Mouse (Mus musculus): ENCODE measurements at regions not wholly inside any gene's neighbourhood (a gene's known extent, or its start where the extent isn't known, plus 50 kb on each side); places are given as distances from the start of the nearest gene placed in this dataset.

DNA sequence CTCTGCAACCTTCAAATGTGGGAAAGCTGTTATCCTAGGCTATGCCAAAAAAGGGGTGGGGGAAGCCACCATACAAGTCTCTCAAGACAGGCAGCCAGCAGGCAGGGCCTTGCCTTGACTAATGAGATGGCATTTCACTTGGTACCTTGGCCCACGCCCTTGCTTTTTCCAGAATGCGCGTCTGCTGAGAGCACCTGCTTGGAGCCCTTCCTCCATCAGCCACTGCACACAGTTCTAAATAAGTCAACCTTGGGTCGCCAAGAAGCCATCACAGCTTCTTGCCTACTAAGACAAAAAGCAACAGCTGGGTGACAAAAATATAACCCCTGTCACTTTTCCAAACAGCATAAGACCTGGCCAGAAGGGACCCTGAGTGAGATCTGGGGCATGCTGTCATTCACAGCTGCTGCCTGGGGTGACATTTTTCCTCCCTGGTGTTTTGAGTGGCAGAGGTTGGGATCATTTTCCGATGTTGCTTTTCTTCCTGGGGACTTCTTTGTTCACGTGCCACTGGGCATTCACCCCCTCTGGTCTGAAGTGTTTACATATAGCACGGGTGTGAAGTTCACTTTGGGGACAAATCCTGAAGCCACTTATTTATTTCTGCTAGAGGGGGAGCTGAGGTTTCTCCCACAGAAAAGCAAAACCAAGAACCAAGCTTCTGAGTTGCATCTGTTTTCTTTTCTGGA, 199.4 kb downstream of the Ifng start:
- Histone ChIP-seq H3K4me1 (ENCODE audit: control insufficient read depth in 1 of 2, insufficient read depth in 2 of 2) (peaks cover 2 to 22% of the 10 kb centered on the region in 2 experiments; a peak in 2 of 4 replicates), H3K4me3 (replicated peaks in 1 of 3; ENCODE audit: low read depth in 2 of 3, low read length in 2 of 3, poor library complexity in 1 of 3) (no peak overlapping the region), H3K27me3 (replicated peaks) (no peaks in the 10 kb centered on the region), H3K79me2 (replicated peaks; ENCODE audit: control insufficient read depth, extremely low read depth, insufficient read depth, poor library complexity, severe bottlenecking) (no peaks in the 10 kb centered on the region), H3K9me3 (replicated peaks; ENCODE audit: low read length) (peaks cover 3% of the 10 kb centered on the region), H3K4me2 (ENCODE audit: insufficient read depth, low read depth, poor library complexity, severe bottlenecking) (peak overlapping the region; percentile 63), H3K36me3 (replicated peaks in 1 of 2; ENCODE audit: control insufficient read depth in 1 of 2, insufficient read depth in 1 of 2, low read length in 1 of 2) (no peaks in the 10 kb centered on the region), H3K9ac (ENCODE audit: insufficient read depth, low read depth) (no peak overlapping the region), H3K27ac (ENCODE audit: insufficient read depth, low read depth) (no peak overlapping the region)
- TF ChIP-seq MEF2A (IDR thresholded peaks at IDR 0.05; ENCODE audit: borderline replicate concordance, low read depth, low read length) (peak; percentile 25; the same call in 1 of the 2 replicates), ZKSCAN1 (IDR thresholded peaks at IDR 0.05; ENCODE audit: borderline replicate concordance, low read depth, low read length) (no peak), ETS1 (conservative IDR thresholded peaks at IDR 0.05; ENCODE audit: low read depth, low read length) (peak; percentile 64; the same call in 1 of the 2 replicates)
- dilution Hi-C loops (cut with MboI; ENCODE audit: extremely low pct_ligation_motif_present, extremely low pct_unique_long_range_greater_than_20kb, low sequenced_read_pairs) = no loop called here
- peak; percentile 48 for DNase-seq (ENCODE audit: extremely low read depth)
- in situ Hi-C loops (cut with MboI; ENCODE audit: low pct_ligation_motif_present, low pct_unique_long_range_greater_than_20kb, low sequenced_read_pairs) = no loop called here

DNA sequence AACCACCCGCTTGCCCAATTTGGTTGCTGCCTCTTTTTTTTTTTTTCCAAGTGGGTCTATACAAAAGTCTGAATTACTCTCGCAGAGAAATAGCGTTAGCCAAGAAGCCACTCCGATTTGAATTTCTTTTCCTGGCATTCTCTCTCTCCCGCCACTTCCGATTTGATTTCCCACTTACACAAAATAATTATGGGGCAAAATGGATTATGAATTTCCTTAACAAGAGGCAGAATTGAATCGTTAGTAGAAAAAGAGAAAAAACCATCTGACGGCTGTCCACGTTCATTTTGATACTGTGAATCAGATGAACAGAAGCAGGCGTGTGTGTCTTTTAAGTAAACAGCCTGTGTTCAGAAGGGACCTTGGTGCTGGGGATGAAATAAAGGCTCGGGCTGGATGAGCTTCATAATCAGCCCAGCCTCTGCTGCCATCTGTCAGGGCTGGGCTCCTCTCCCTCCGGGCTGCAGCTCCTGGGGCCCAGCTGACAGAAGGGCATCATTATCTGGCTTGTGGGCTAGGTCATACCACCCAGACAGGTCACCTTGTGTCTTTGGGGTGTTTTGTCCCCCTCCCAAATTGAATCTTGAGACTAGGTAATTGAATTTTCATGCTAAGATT, 200.1 kb downstream of the Ifng start:
- peak; percentile 88 for TF ChIP-seq ZNF384 (IDR thresholded peaks at IDR 0.05; ENCODE audit: low read depth, low read length)
- TF ChIP-seq EP300 (IDR thresholded peaks at IDR 0.05; ENCODE audit: low read length) = no peak
- Histone ChIP-seq H3K4me3 (replicated peaks in 1 of 3; ENCODE audit: low read depth in 2 of 3, low read length in 2 of 3, poor library complexity in 1 of 3) (no peak overlapping the region), H3K4me1 (ENCODE audit: control insufficient read depth in 1 of 2, insufficient read depth in 2 of 2) (peaks cover 2 to 22% of the 10 kb centered on the region in 2 experiments; a peak in 2 of 4 replicates), H3K4me2 (ENCODE audit: insufficient read depth, low read depth, poor library complexity, severe bottlenecking) (peak overlapping the region; percentile 63), H3K79me2 (replicated peaks; ENCODE audit: control insufficient read depth, extremely low read depth, insufficient read depth, poor library complexity, severe bottlenecking) (no peaks in the 10 kb centered on the region), H3K9me3 (replicated peaks; ENCODE audit: low read length) (no peaks in the 10 kb centered on the region), H3K36me3 (replicated peaks in 1 of 2; ENCODE audit: control insufficient read depth in 1 of 2, insufficient read depth in 1 of 2, low read length in 1 of 2) (no peaks in the 10 kb centered on the region), H3K9ac (ENCODE audit: insufficient read depth, low read depth) (no peak overlapping the region), H3K27ac (ENCODE audit: insufficient read depth, low read depth) (no peak overlapping the region), H3K27me3 (replicated peaks) (no peaks in the 10 kb centered on the region)
- dilution Hi-C loops (cut with MboI; ENCODE audit: extremely low pct_ligation_motif_present, extremely low pct_unique_long_range_greater_than_20kb, low sequenced_read_pairs) = no loop called here
- DNase-seq (ENCODE audit: extremely low read depth) = no peak
- in situ Hi-C loops (cut with MboI; ENCODE audit: low pct_ligation_motif_present, low pct_unique_long_range_greater_than_20kb, low sequenced_read_pairs) = no loop called here

DNA sequence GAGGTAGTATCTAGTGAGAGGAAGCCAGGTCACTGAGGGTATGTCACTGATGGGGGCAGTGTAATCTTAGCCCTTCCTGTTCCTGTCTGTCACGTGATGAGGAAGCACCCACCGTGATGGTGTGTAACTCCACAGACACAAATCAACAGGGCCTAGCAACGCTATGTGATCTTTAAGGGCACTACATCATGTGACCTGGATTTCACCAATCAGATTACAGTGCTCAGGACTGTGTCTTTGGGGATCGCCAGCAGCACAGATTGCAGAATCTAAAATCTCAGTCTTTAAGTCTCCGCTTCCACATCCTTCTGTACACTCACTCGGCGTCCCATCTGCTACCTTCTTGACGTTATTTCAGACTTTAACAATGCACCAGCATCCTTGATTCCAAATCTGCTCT, 202.8 kb downstream of the Ifng start:
- H3K27ac ChIP-seq (ENCODE audit: insufficient read depth, low read depth) = no peak overlapping the region
- no peaks in the 10 kb centered on the region for H3K27me3 ChIP-seq (replicated peaks)
- H3K9me3 ChIP-seq (replicated peaks; ENCODE audit: low read length) = no peaks in the 10 kb centered on the region
- H3K79me2 ChIP-seq (replicated peaks; ENCODE audit: control insufficient read depth, extremely low read depth, insufficient read depth, poor library complexity, severe bottlenecking) = no peaks in the 10 kb centered on the region
- H3K9ac ChIP-seq (ENCODE audit: insufficient read depth, low read depth) = no peak overlapping the region
- H3K4me2 ChIP-seq (ENCODE audit: insufficient read depth, low read depth, poor library complexity, severe bottlenecking) = no peak overlapping the region
- H3K4me3 ChIP-seq (replicated peaks in 1 of 3; ENCODE audit: low read depth in 2 of 3, low read length in 2 of 3, poor library complexity in 1 of 3) = no peak overlapping the region
- dilution Hi-C loops (cut with MboI; ENCODE audit: extremely low pct_ligation_motif_present, extremely low pct_unique_long_range_greater_than_20kb, low sequenced_read_pairs) = no loop called here
- peaks cover 2 to 22% of the 10 kb centered on the region in 2 experiments; a peak in 2 of 4 replicates for H3K4me1 ChIP-seq (ENCODE audit: control insufficient read depth in 1 of 2, insufficient read depth in 2 of 2)
- DNase-seq (ENCODE audit: extremely low read depth) = peak; percentile 17
- H3K36me3 ChIP-seq (replicated peaks in 1 of 2; ENCODE audit: control insufficient read depth in 1 of 2, insufficient read depth in 1 of 2, low read length in 1 of 2) = no peaks in the 10 kb centered on the region
- in situ Hi-C loops (cut with MboI; ENCODE audit: low pct_ligation_motif_present, low pct_unique_long_range_greater_than_20kb, low sequenced_read_pairs) = no loop called here
- TF ChIP-seq SIN3A (IDR thresholded peaks at IDR 0.05; ENCODE audit: low read length) (no peak), CHD2 (IDR thresholded peaks at IDR 0.05; ENCODE audit: low read length) (no peak), GABPA (IDR thresholded peaks at IDR 0.05; ENCODE audit: insufficient replicate concordance, low read depth, low read length) (no peak), RAD21 (IDR thresholded peaks at IDR 0.05; ENCODE audit: low read depth, low read length) (no peak), USF1 (IDR thresholded peaks at IDR 0.05; ENCODE audit: low read depth, low read length) (peak; percentile 49), UBTF (IDR thresholded peaks at IDR 0.05; ENCODE audit: low read depth, low read length) (no peak), ZC3H11A (IDR thresholded peaks at IDR 0.05; ENCODE audit: low read depth, low read length) (no peak), ELF1 (IDR thresholded peaks at IDR 0.05; ENCODE audit: low read depth, low read length) (peak; percentile 45; the same call in 1 of the 2 replicates), JUN (IDR thresholded peaks at IDR 0.05; ENCODE audit: insufficient read depth, low read depth, low read length) (no peak), BHLHE40 (IDR thresholded peaks at IDR 0.05; ENCODE audit: low read depth, low read length) (0 out of 2 replicates have a peak, but pooled peaks have one; percentile 19), TCF12 (IDR thresholded peaks at IDR 0.05; ENCODE audit: low read depth, low read length) (no peak), ETS1 (conservative IDR thresholded peaks at IDR 0.05; ENCODE audit: low read depth, low read length) (no peak), USF2 (conservative IDR thresholded peaks at IDR 0.05; ENCODE audit: low read depth, low read length) (peak; percentile 42), HCFC1 (IDR thresholded peaks at IDR 0.05; ENCODE audit: low read depth, low read length) (no peak), NELFE (IDR thresholded peaks at IDR 0.05; ENCODE audit: low read depth, low read length) (no peak), IRF4 (IDR thresholded peaks at IDR 0.05; ENCODE audit: low read depth, low read length) (no peak)
